Mouse (Mus musculus): Measurements from ENCODE around the gene Hdgfl2.
"Not testable (repeated sequence)": the region's sequence is repeated elsewhere in the genome, so short reads cannot be mapped to it uniquely, and the experiment has no call there.

The Hdgfl2 gene

DNA sequence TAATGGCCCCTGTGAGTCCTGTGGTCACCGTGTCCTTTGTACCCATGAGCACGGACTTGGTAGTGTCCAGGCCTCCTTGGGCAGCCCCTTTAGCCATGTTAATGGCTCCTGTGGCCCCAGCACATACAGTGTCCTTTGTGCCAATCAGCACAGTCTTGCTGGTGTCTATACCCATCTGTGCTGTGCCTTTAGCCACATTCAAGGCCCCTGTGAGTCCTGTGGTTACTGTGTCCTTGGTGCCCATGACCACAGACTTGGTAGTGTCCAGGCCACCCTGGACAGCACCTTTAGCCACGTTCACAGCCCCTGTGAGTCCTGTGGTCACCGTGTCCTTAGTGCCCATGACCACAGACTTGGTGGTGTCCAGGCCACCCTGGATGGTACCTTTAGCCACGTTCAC lies 25.4 kb downstream of the Hdgfl2 start:
- DNase-seq (ENCODE audit: low spot score in 2 of 2): not testable (repeated sequence)

DNA sequence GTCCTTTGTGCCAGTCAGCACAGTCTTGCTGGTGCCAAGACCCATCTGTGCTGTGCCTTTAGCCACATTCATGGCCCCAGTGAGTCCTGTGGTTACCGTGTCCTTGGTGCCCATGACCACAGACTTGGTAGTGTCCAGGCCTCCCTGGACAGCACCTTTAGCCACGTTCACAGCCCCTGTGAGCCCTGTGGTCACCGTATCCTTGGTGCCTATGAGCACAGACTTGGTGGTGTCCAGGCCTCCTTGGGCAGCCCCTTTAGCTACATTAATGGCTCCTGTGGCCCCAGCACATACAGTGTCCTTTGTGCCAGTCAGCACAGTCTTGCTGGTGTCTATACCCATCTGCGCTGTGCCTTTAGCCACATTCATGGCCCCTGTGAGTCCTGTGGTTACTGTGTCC lies 27.0 kb downstream of the Hdgfl2 start:
- not testable (repeated sequence) for DNase-seq (ENCODE audit: low spot score in 2 of 2)

DNA sequence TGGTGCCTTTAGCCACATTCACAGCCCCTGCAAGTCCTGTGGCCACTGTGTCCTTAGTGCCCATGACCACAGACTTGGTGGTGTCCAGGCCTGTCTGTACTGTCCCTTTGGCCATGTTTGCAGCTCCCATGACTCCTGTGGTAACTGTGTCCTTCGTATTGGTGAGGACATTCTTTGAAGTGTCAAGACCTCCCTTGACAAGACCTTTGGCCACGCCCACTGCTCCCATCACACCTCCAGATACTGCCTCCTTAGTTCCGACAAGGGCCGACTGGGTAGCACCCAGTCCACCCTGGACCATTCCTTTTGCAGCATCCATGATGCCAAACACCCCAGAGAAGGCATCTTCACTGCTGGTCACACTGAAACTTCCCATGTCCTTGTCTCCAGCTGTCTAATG lies 27.5 kb downstream of the Hdgfl2 start:
- DNase-seq (ENCODE audit: low spot score in 2 of 2): no peak

DNA sequence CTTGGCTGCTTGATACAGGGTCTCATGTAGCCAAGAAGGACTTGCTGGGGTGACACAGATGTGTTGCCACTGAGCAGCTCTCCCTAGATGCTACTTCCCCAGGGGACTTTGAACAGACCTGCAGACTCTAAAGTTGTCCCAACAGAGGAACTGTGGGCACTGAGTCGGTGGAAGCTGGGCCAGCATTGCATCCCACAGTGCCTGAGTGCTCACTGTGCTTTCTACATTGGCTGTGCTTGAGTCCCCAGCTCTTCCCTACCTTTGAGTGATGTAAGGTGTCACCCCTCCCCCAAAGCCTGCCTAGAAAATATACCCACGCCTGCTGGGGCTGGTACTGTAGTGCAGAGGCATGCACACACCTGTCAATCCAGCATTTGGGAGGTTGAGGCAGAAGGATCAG lies 28.3 kb downstream of the Hdgfl2 start:
- DNase-seq (ENCODE audit: low spot score in 2 of 2): no peak

DNA sequence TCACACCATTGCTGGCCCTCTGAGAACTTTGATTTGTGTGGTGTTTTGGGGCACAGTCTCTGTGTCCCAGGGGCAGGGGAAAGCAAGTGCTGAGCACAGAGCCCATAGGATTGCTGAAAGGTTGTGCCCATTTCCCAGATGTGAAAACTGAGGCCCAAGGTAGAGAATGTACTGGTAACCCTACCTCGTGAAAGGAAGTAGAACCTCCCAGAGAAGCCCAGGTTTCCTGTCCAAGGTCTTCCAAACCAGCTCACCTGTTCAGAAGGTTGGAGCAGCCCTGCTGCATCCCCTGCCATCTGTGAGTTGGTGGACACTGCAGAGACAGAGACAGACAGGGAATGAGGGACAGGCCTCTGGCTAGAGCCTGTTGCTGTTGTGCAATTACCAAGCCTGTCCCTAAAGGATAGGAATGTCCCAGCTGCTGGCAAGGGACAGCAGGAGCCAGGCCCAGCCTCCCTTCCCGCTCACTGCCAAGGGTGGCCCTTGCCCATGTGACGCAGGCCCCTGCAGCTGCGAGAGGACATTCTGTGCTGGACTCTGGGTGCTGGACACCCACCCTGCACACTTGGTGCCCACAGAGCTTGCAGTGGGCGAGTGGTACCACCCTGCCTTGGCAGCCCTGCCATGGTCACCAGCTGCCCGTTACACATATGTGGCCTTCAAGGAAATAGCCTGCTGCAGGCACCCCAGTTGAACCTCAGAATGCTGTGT lies 29.1 kb downstream of the Hdgfl2 start:
- peak; percentile 89 to 91 for DNase-seq (ENCODE audit: low spot score in 2 of 2)

DNA sequence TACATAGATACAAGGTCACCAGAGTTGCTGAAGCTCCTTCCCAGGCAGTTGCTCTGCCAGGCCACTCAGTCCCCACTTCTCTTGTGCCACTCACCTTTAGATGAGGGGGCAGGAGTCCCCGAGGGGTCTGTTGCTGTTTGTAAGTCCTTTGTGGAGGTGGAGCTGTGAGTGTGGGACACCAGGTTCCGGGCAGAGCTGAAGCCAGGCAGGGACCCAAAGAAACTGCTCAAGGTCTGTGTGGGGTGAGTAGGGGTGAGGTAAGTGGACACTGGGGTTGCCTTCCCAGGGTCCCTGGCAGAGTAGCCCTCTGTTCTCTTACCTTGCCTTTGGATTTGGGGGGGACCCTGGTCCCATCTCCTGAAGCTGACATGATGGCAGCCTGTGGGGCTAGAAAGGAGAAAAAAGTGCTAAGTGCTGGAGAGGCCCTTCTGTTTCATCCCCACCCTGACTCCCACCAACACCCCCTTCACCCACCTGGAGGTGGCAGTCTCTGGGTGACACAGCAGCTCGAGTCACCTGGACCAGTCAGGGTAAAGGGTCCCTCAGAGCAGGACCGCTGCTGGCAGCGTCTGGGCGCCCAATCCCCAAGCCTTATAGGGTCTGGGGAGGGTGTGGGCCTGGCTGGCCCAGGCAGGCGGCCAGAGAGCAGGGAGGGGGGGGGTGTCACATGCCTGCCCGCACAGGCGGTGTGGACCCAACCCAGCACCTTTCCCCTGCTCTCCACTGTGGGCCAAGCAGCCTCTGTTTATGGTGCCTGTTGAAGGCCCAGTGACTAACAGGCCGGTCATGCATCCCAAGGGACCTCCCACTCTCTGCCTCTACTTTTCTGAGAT lies 30.0 kb downstream of the Hdgfl2 start, which contains the start of gene Plin4:
TSS of gene Plin4 (minus strand) at position 585 of the 833 bp plus-strand sequence.
- peak; percentile 75 to 78 for DNase-seq (ENCODE audit: low spot score in 2 of 2)

DNA sequence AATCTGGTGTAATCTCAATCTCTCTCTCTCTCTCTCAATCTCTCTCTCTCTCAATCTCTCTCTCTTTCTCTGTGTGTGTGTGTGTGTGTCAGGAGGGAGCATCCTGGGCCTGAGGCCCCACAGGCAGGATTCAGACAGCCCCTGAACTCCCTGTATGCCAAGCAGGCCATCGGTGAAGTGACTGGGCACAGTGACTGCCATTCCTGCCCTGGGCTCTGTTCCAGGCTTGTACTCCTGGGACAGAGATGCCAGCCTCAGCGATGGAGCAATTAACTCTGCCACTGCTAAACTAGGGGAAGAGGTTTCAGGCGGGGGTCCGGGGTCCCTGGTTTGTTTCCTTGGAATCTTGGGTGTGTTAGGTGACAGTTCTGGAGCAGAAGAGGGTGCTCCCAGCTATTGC lies 31.1 kb downstream of the Hdgfl2 start:
- no peak for DNase-seq (ENCODE audit: low spot score in 2 of 2)

DNA sequence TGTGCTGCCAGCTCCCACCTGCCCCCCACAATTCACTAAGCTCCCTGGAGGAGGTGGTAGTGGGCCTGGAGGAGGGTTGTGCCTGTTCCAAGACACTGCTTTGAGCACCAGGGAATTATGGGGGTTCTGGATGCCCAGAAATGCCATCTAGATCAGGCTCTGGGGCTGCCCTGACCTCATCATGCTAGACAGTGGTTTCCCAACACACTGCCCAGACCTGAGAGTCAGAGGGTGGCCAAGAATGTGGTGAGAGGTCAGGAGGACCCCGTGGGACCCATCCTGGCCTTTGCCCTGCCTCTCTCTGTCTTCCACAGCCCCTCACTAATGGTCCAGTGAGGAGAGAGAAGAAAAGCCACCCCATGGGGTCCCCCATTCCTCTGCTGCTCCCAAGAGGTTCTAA lies 31.6 kb downstream of the Hdgfl2 start:
- no peak for DNase-seq (ENCODE audit: low spot score in 2 of 2)

DNA sequence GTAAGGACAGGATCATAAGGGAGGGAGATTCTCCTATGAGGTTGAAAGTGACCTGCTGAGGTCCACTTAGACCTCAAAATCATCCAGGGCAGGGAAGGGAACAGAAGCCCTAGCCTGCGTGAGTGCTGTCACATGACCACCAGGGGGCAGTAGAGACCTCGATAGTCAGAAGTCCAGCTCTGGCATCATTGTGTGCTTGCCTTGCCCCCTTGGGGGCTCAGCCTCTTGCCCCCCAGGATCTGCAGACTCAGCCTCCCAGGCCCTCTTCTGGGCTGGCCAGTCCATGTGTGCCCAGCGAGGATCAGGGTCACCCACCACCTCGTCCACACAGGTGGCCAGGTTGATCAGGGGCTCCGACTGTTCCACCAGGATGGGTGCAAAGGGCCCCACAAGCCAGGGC lies 32.4 kb downstream of the Hdgfl2 start:
- DNase-seq (ENCODE audit: low spot score in 2 of 2): no peak

DNA sequence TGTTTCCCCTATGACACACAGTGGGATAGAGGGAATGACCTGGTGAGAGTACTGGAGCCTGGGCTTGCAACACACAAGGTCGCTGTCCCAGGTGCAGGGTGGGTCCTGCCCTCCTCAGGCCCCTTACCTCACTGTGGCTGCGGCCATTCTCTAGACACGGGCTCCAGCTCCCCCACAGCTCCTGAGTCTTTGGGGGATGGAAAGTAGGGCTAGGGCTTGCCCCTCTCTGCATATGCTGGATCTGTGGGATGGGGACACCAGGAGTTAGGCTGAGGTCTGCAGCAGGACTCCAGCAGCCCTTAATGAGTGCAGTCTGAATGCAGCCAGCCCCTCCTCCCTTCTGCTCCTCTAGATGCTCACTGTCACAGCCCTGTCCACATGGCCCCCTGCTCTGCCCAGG lies 33.3 kb downstream of the Hdgfl2 start:
- DNase-seq (ENCODE audit: low spot score in 2 of 2): no peak

DNA sequence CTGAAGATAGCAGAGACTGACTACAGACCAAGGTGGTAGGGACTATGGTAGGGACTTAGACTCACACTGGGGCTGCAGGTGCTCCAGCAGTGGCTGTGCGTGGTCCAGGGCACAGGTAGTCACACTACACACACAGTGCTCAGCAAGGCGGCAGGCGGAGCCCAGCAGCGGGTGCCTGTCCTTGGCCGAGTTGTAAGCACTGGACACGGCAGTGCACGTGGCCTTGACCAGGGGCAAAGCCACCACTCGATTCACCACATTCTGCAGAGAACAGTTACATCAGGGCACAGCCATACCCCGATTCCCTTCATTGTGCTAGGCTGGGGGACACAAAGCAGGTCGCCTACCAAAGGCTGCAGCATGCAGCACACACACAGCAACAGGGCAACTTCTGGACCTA lies 36.8 kb downstream of the Hdgfl2 start:
- no peak for DNase-seq (ENCODE audit: low spot score in 2 of 2)

DNA sequence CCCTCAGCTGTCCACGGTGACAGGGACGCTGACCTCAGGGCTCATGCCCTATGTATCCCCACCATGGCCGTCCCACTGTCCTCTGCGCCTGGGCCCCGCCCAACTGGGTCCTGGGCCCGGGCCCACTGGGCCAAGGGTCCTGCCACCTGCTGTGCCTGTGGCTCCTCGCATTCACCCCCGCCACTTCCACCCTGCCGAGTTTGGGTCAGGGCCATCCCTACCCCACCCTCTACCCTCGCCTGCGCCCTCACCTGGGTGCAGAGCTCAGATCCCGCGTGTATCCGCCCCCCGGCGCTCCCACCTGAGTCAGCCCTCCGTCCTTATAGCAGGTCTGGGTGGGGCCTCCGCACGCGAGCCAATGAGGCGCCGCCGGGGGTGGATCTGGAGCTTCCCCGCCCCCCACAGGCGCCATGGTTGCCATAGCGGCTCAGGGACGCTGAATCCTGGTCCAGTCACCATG lies 37.8 kb downstream of the Hdgfl2 start, which contains the start of gene Plin5:
TSS of gene Plin5 (minus strand) at position 346 of the 460 bp plus-strand sequence.
- DNase-seq (ENCODE audit: low spot score in 2 of 2): peak; percentile 78 to 80

DNA sequence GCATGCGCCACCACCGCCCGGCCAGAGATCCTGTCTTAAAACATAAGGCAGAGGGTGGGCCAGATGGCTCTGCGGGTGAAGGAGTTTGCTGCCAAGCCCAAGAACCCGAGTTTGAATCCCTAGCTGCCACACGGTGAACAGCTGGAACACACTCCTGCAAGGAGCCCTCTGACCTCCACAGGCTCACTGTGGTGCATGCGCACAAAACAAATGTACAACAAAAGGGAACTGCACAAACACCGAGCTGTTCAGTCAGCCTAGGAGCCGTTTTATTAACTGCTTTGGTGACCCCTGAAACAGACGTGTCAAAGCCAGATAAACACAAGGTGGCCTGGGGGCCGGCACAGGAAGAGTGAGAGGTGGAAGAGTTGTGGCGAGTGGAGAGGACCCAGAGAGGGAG lies 40.0 kb downstream of the Hdgfl2 start:
- DNase-seq (ENCODE audit: low spot score in 2 of 2): no peak

DNA sequence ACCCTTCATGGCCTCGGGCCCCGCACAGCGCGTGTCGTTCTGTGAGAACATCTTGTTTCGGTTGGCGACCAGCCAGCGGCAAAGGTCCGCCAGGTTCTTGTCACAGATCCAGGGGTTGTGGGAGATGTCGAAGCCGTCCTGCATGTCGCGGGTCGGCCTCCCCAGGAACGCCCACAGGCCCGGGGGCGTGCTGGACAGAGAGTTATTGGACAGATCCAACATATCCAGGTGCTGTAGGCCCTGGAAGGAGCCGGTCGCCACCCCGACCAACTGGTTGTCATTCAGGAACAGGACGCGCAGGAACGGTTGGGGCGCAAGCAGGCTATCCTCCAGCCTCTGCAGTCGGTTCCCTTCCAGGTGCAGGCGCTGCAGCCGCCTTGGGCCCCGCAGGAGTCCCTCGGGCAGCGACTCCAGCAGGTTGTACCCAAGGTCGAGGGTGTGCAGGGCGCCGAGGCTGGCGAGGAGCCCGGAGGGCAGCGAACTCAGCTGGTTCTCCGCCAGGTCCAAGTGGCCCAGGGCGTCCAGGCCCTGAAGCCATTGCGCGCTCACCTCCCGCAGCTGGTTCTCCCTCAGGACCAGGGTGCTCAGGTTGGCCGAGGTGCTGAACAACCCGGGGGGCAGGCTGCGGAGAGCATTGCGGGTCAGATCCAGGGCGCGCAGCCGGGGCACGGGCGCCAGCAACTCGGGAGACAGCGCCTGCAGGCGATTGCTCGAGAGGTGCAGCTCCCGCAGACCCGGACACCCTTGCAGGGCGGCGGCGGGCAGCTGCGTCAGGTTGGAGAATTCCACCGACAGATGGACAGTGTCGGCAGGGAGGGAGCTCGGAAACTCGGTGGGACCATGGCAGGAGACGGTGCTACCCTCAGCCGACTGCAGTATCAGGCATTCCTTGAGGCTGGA lies 40.8 kb downstream of the Hdgfl2 start:
- DNase-seq (ENCODE audit: low spot score in 2 of 2): peak; percentile 61 to 75

DNA sequence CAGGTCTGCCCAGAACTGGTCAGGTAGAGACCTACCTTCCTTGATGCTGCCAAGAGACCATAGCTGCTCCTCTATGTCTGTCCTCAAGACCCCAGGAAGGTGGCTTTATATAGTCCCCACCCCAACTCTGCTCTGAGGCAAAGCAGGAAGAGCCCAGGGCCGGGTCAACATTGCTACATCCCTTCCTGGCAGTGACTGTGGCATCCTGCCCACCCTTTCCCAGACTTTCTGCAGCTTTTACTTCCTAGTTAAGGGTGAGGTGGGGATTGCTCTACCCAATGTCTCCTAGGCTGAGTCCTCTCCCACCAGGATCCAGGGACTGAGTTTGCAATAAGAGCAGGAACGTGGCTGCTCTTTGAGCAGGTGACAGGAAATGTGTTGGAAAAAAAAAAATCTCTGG lies 42.4 kb downstream of the Hdgfl2 start, which contains the start of gene Lrg1:
TSS of gene Lrg1 (minus strand) at position 176 of the 400 bp plus-strand sequence.
- DNase-seq (ENCODE audit: low spot score in 2 of 2): no peak

DNA sequence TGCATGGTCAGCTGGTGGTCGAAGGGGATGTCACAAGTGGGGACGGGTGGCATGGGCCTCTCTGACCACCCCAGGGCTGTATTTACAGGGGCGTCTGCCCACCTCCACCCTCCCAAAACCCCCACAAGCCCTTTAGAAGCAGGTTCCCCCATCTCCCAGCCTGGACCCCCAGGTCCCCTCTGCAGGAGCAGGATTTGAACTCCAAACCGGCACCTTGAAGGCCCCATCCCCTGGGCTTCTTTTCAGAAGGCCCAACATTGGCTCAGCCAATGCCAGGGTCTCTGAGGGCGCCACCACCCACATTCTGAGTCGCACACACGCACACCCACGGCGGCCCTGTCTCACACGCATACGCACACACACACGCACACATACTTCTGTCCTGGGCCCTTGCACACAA lies 43.7 kb downstream of the Hdgfl2 start:
- no peak for DNase-seq (ENCODE audit: low spot score in 2 of 2)

DNA sequence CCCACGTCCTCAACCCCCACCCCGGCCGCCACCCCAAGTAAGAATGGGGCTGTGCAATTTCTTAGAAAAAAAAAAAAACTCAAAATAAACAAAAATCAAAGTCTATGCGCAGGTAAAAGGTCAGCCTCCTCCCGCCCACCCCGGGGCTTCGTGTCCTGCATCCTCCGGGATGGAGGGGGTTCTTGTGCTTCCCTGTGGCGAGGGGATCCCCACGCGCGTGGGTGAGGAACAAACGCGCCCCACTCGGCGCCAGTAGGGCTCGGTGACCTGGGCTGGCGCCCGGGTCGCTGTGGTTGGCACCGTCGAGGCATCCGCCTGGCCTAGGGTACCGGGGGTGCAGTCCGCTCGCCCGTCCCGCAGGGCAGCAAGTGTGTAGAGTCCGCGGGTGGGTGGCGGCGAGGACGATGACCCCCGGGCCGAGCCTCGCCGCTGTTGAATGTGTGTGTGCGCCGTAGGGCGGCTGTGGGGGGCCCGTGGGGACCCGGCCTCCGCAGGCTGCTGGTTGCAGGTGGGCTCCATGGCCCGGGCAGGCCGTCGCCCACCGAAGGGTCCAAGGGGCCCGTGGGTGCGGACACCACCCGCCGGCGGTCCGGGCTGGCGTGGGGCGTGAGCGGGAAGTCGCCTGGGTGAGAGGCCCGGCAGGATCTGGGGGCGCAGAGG lies 44.4 kb downstream of the Hdgfl2 start:
- no peak for DNase-seq (ENCODE audit: low spot score in 2 of 2)

DNA sequence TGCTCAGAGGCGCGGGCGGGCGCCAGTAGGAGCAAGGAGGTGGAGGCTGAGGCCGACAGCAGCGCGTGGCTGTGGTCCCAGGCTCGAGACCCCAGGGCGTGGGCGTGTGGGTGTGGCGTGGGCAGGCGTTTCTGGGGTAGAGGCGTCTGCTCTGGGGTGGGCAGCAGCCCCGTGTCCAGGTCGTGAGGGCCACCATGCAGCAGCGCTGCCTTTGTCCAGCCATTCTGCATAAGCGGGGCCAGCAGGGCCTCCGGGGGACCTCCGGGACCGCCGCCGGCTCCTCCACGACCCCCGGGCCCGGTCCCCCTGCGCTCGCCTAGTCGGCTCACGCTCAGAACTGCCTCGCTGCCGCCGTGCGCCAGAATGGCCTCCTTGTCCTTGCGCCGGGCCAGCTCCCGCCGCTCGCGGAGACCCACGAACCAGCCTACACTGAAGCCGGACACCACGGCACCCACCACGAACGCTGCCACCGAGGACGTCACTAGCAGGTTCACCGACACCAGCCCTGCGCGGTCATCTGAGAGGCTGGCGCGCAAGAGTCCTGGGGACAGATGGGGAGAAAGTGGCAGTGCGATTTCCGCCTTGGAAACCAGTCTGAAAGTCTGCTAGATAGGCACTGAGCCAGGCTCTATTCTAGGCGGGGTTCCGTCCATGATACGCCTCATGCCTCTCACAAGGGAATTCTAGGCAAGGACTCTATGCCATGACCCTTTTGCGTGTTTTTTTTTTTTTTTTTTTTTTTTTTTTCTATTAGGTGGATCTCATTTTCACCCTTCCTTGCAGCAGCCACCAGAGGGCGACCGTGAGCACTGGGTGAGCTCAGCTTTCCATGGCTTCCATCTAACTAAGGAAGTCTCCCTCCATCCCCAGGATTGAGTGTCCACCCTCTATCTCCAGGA lies 45.2 kb downstream of the Hdgfl2 start:
- DNase-seq (ENCODE audit: low spot score in 2 of 2): peak in 1 of 2 experiments; percentile 68

DNA sequence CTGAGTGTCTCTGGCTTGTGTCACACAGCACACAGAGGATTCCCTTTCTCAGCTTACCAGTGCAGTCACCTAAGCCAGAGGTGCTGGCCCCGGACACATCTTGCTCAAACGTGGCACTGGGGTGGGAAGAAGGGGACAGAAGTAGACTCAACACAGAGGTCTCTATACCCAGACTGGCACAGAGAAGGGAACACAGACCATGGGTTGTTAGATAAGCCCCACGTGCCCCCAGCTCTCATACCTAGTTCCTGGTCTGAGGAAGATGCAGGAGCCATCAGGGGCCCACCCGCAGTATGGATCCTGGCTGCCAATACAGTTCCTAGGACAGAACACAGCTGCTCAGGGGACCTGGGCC lies 45.8 kb downstream of the Hdgfl2 start:
- DNase-seq (ENCODE audit: low spot score in 2 of 2): no peak

DNA sequence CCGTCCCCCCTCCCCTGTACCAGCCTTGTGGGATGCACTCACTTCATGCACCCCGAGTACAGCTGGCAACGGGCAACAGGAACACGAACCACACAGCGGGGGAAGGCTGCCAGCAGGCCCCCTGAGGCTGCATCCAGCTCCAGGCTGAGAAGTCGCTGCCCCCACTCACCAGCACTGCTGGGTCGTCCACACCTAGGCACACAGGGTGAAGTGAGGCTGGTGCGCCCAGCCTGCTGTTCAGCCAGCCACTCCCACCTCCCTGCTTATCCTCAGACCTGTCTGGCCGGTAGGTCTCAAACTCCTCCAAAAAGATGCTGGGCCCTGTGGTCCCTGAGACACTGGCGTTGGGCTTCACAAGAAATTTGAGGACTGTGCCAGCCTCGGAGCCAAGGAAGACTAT lies 46.7 kb downstream of the Hdgfl2 start:
- DNase-seq (ENCODE audit: low spot score in 2 of 2): no peak

Measured in heart, adult 9 months (tissue).